Mouse (Mus musculus) kidney, adult 2 months (tissue): ENCODE results near the gene Mat2b. TPM values are rescaled to one million over a fixed set of nuclear protein-coding genes. Genes with fewer than 3 reads are reported as not detected.

Experiments used
- DNase-seq: peaks from one replicate; pipeline ENCODE4 v3.0.0; 2021
- H3K27ac ChIP-seq: fragments of 200-500 bp; 2 replicates; pipeline ENCODE4 v1.5.1; 2012; ENCODE audit warnings: low read depth, low read length, control low read depth, inconsistent platforms; ENCODE audit not compliant: insufficient read depth
- H3K27me3 ChIP-seq: fragments of 200-500 bp; replicated peaks from 2 replicates; pipeline ENCODE4 v1.6.1; 2012; ENCODE audit warnings: mild to moderate bottlenecking, moderate library complexity, low read length, inconsistent platforms; ENCODE audit not compliant: control insufficient read depth, insufficient read depth
- H3K36me3 ChIP-seq: fragments of 200-500 bp; 2 replicates; pipeline ENCODE4 v1.6.1; 2012; ENCODE audit warnings: mild to moderate bottlenecking, moderate library complexity, low read length, inconsistent platforms; ENCODE audit not compliant: control insufficient read depth, insufficient read depth
- H3K4me1 ChIP-seq: fragments of 200-500 bp; 2 replicates; pipeline ENCODE4 v1.6.1; 2011; ENCODE audit warnings: low read length; ENCODE audit not compliant: control insufficient read depth, insufficient read depth
- H3K4me3 ChIP-seq: fragments of 200-500 bp; 2 replicates; pipeline ENCODE4 v1.5.1; 2011; ENCODE audit warnings: mild to moderate bottlenecking, low read depth, low read length, control low read depth; ENCODE audit not compliant: insufficient read depth
- CTCF ChIP-seq: fragments of 200-500 bp; conservative IDR thresholded peaks from 2 replicates; pipeline ENCODE4 v1.5.1; 2011; ENCODE audit warnings: low read depth, mild to moderate bottlenecking, control low read depth, low read length, moderate library complexity, mixed read lengths; ENCODE audit not compliant: insufficient read depth, insufficient read length
- POLR2A ChIP-seq: fragments of 200-500 bp; IDR thresholded peaks from one replicate; pipeline ENCODE4 v1.6.1; 2011; ENCODE audit warnings: low read depth, low read length, control low read depth
- WGBS: fragments of 180-500 bp; shearing (Covaris S2); methylation state at CpG from one replicate; pipeline ENCODE4 v1.1.7; 2018; 5-methylcytosine and 5-hydroxymethylcytosine counted together
- polyA plus RNA-seq: library from polyadenylated mRNA; depleted of rRNA; stranded (reverse); fragments of >200 nt; gene quantifications from 2 replicates; pipeline ENCODE4 v1.2.3, GENCODE M21; 2012; rRNA removed

Gene Mat2b
- polyA plus RNA-seq, result 51.7 and 57.2 TPM in 2 replicates

DNA sequence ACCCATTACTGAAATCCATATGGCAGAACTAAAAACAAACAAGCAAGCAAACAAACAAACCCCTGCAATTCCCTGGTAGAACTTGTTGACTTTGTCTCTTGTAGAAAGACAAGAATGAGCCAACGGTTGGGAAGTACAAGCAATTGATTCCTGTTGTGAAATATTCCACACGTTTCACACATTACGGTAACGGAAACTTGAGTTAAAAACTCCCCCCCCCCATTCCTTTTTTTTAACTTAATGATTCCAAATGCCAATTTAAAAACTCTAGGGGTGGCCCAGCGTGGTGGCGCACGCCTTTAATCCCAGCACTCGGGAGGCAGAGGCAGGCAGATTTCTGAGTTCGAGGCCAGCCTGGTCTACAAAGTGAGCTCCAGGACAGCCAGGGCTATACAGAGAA is at the start of gene Mat2b:
TSS of gene Mat2b (minus strand) at position 101 of the 400 bp plus-strand sequence.
- Histone ChIP-seq H3K27ac (peak within 1 kb of the TSS; percentile 83), H3K4me3 (peak within 1 kb of the TSS; percentile 60), H3K36me3 (no peaks in the 10 kb centered on the region), H3K27me3 (no peaks in the 10 kb centered on the region), H3K4me1 (peaks cover 5% of the 10 kb centered on the region)
- no peak for DNase-seq
- WGBS, result 70% methylated on average over 9 of the region's 9 CpGs
- TF ChIP-seq POLR2A, result no peak
- TF ChIP-seq CTCF, result no peak

DNA sequence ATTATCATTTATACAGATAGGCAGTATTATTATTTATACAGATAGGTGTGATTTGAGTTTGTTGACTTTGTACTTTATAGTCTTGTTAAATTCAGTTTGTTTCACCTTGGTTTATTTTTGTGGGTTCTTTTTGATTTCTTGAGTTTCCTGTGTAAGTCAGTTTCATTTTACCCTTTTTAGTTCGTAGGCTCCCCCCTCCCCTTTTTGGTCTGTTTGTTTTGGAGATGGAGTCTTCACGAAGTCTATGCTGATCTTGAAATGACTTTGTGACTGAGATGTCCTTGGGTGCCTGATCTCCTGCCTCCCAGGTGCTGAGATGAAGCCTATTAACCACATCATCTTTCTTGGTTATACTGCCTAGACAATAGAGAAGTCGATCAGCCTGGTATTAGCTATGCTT is 49.3 kb upstream of the Mat2b start:
- TF ChIP-seq POLR2A (no peak), CTCF (no peak)
- DNase-seq, result no peak
- Histone ChIP-seq H3K27me3 (no peaks in the 10 kb centered on the region), H3K36me3 (peaks cover 2% of the 10 kb centered on the region), H3K4me1 (no peaks in the 10 kb centered on the region), H3K4me3 (no peak overlapping the region), H3K27ac (no peak overlapping the region)
- 83% methylated on average over 3 of the region's 3 CpGs for WGBS

DNA sequence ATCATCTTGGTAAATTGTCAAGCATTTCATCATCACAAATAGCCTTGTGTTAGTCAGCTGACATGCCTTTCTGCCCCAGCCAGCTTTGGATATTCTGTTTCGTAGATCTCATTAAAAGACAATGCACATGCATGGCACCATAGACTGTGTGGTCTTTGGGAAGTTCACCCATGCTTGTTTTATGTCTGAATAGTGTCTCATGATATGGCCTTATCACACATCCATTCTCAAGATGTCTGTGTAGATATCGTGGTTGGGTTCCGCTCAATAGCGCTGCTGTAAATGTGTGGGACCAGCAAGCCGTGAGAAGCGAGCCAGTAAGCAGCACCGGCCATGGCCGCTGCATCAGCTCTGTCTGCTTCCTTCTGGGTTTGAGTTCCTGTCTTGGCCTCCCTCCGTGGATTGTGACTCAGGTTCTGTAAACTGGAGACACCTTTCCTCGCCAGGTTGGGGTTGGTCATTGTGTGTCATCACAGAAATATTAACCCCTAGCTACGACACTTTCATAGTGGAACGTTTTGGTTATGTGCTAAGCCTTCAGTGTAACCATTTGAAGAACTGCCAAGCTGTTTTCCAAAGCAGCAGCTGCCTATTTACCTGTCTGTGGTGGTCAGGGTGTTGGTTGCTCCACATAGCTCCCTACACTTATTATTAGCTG is 46.7 kb upstream of the Mat2b start:
- no peak overlapping the region for H3K27ac ChIP-seq
- no peak for DNase-seq
- TF ChIP-seq CTCF (no peak), POLR2A (no peak)
- no peak overlapping the region for H3K4me3 ChIP-seq
- no peaks in the 10 kb centered on the region for H3K27me3 ChIP-seq
- no peaks in the 10 kb centered on the region for H3K4me1 ChIP-seq
- 93% methylated on average over 12 of the region's 12 CpGs for WGBS
- H3K36me3 ChIP-seq, result peaks cover 5% of the 10 kb centered on the region

DNA sequence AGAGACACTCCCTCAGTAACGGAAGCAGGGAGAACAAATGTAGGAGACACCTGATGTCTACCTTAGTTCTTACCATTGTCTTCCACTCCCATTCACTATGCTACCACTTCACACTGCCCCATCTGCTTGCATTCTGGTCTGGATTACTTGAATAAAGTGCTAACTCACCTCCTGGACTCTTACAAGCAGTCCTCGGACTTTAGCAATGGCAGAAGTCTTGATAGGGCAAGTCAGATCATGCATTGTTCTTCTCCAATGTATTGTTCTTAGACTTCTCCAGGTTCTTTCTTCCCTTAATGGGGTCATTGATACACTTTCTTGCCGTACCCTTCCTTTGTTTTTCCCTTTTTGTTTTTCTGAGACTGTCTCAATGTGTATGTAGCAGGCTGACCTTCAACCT is 42.4 kb upstream of the Mat2b start:
- H3K4me1 ChIP-seq, result no peaks in the 10 kb centered on the region
- TF ChIP-seq POLR2A (no peak), CTCF (no peak)
- 92% methylated on average over 3 of the region's 3 CpGs for WGBS
- H3K36me3 ChIP-seq, result peaks cover 6% of the 10 kb centered on the region
- H3K4me3 ChIP-seq, result no peak overlapping the region
- no peak for DNase-seq
- H3K27me3 ChIP-seq, result no peaks in the 10 kb centered on the region
- H3K27ac ChIP-seq, result no peak overlapping the region

DNA sequence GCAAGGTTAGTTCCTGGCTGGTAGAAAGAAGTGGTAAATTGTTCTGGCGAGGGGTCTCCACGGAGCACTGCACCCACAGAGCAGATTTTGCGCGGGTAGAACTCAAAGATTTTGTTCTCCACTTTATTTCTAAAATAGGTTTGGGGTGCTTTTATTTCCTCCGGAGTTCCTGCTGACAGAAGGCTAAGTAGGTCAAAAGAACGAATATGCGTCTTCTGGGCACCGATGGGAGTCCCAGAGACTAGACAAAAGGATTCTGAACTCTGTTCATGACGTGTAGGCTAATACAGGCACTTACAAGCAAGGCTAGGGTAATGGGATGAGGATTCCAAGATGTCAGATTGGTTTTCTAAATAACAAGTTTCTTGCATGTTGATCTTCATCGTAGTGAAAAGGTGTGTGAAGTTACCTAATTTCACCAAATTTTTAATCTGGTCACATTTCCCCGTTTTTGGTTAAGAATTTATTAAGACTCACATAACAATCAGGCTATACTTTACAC is 39.3 kb upstream of the Mat2b start:
- no peaks in the 10 kb centered on the region for H3K27me3 ChIP-seq
- H3K27ac ChIP-seq, result peak overlapping the region; percentile 71; the same call in 1 of the 2 replicates
- TF ChIP-seq CTCF, result no peak
- no peak for TF ChIP-seq POLR2A
- peak overlapping the region; percentile 65 for H3K4me3 ChIP-seq
- 2% methylated on average over 11 of the region's 11 CpGs for WGBS
- H3K36me3 ChIP-seq, result peaks cover 4% of the 10 kb centered on the region
- no peak for DNase-seq
- no peaks in the 10 kb centered on the region for H3K4me1 ChIP-seq

DNA sequence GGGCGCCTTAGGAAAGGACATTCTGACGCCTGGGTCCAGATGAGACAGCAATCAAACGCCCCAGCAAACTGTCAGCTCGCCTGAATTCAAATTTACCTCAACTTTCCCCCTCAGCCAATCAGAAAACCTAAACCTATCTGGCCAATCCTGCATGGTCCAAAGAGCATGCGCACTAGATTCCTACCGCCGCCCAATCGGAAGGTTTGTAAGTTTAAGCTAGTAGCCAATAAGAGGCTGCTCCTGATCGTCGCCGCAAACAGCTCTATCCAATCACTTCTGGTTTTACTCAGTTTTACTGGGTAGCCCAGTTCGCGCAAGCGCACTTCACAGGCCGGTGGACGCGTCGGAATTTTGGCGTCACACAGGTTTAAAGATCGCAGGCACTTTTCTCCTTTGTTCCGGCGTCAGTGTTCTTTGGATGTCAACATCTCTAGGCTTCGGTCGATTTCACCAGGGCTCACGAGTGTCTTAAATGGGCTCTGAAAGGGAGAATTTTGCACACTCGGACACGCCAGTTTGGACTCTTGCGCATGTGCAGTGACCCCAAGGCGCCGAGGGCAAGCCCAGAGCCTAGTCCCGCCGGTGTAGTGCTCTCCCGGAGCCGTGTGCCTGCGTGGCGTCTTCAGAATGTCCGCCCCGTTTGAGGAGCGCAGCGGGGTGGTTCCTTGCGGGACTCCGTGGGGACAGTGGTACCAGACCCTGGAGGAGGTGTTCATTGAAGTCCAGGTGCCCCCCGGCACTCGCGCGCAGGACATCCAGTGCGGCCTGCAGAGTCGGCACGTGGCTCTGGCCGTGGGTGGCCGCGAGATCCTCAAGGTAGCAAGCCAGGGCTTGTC is 38.6 kb upstream of the Mat2b start, which contains the start of the genes Hmmr and Nudcd2:
TSS of gene Hmmr (minus strand) at position 84 of the 836 bp plus-strand sequence.
TSS of gene Nudcd2 (plus strand) at position 329 of the 836 bp plus-strand sequence.
- H3K4me1 ChIP-seq, result no peaks in the 10 kb centered on the region
- no peaks in the 10 kb centered on the region for H3K27me3 ChIP-seq
- H3K27ac ChIP-seq, result peak within 1 kb of the TSS; percentile 71; the same call in 1 of the 2 replicates
- H3K36me3 ChIP-seq, result peaks cover 2% of the 10 kb centered on the region
- peak within 1 kb of the TSS; percentile 65 for H3K4me3 ChIP-seq
- WGBS, result under 1% methylated on average over 52 of the region's 52 CpGs
- TF ChIP-seq CTCF, result no peak
- TF ChIP-seq POLR2A, result peak; percentile 26
- peak; percentile 98 for DNase-seq

DNA sequence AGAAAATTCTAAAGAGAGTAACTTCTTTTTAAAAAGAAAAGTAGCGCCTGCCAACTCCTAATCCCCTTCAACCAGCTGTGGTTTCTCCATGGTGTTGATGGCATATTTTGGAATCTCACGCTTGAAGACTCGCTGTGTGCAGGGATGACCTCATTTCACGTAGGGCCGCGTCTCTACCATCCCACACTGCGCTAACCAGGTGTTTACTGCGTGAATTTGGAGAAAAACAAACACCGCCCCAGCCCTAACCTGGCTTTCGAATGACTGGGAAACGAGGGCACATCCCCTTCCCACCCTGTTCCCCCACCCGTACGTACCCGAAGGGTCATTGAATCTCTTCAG is 38.0 kb upstream of the Mat2b start:
- Histone ChIP-seq H3K4me1 (no peaks in the 10 kb centered on the region), H3K36me3 (peaks cover 2% of the 10 kb centered on the region), H3K27me3 (no peaks in the 10 kb centered on the region), H3K27ac (no peak overlapping the region), H3K4me3 (no peak overlapping the region)
- DNase-seq, result no peak
- TF ChIP-seq POLR2A (no peak), CTCF (no peak)
- 2% methylated on average over 14 of the region's 14 CpGs for WGBS
